Mouse (Mus musculus) cerebellum, adult (tissue): ENCODE measurements around the gene Tbc1d8.

Experiments used
- ATAC-seq: cut with Nextera tagmentation; 2 replicates; pipeline ENCODE4 v1.9.2; 2017; ENCODE audit warnings: mild to moderate bottlenecking, moderate library complexity, mixed read lengths; ENCODE audit not compliant: insufficient number of reproducible peaks, low FRiP score, low TSS enrichment

Gene Tbc1d8

DNA sequence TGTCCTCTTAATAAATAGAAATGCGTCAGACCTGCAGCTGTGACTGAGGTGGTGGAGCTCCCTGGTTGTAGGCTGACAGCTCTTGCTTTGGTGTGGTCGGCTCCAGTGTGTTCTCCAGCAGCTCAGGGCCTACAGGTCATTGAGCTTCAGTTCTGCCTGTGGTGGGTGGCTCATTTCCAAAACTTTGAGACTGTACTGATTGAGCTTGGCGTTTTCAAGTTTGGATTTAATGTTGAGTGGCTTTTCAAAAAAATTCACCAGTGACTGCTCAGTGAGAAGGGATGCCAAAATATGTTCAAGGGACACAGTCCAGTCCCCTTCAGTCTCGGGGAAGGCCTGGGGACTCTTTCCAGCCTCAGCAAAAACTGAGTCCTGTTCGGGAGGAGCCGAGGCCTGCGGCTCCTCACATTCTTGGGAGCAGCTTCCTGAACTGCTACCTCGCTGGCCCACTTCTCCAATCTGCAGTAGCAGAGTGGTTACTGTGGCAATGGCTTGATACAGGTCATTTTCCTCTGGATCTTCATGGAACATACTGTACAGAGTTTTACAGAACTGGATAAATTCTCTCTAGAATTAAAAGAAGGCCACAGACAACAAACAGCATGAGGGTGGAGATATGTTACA, 106.2 kb downstream of the Tbc1d8 start:
- ATAC-seq, result no peak

DNA sequence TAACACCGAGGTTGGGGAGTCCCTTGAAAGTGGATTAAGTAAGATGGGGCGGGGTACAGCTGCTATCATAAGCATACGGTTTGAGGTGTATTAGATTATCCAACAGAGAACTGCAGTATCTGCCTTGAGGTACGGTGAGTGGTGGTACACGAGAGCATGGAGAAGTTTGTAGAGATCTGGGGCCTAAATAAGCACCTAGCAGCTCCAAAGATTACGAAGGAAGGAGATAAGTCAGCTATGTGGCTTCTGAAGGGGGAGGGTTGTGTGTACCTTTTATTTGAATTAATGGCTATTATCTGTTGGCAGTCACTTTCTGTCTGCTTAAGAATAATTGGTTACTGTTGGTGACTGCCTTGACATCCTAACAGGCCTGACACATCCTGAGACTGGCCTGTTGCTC, 108.1 kb downstream of the Tbc1d8 start:
- ATAC-seq, result no peak

DNA sequence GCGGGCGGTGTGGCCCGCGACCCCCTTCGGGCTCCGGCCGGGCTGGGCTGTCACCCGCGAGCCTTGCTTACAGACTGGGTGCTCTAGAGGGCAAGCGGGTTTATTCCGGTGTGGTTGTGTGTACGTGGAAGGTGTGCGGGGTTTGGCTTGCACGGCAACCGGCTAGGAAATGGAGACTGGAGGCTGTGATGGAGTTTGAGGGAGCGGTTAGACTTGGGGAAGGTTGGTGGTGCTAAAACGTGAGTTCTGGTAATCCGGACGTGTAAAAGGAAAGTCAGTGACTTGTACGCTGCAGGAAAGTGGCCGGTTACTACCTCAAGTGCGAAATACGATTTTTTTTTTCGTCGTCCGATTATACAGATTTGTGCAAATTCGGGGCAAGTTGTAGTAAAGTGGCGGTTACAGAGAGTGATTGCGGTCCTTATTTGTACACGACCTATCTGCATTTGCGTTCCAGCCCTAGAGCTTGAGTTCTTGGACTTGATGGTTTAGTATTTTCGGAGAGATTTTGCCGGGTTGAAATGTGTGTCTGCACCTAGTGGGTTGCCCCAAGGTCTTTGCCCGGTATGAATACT, 110.2 kb downstream of the Tbc1d8 start:
- ATAC-seq, result no peak

DNA sequence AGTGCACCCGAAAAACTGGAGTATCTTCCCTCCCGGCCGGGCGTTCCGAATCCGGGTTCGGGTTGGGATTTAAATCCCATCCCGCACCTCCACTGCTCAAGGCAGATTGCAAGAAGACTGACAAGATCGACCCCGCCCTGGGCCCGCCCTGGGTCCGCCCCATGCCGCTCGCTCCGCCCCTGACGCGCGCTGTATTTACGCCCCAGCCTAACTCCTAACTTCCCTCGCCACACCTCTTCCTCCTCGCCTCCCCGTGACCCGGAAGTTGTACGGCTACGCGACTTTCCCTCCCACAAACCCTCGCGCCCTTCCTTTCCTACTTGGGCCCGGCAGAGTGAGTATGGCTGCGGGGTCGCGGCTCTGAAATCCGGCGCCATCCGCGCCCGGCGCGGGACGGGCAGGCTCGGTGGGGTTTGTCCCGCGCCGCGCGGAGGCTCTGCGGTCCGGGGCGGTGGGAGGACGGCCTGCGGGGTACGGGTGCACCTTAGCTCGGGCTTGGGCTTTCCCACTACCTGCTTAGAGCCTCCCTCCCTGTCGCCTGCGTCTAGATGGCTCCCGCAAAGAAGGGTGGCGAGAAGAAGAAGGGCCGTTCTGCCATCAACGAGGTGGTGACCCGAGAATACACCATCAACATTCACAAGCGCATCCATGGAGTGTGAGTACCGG, 110.8 kb downstream of the Tbc1d8 start, which contains the start of gene Rpl31:
Rpl31 (plus strand) TSS at position 242 of the 666 bp plus-strand sequence.
- peak; percentile 97 for ATAC-seq

DNA sequence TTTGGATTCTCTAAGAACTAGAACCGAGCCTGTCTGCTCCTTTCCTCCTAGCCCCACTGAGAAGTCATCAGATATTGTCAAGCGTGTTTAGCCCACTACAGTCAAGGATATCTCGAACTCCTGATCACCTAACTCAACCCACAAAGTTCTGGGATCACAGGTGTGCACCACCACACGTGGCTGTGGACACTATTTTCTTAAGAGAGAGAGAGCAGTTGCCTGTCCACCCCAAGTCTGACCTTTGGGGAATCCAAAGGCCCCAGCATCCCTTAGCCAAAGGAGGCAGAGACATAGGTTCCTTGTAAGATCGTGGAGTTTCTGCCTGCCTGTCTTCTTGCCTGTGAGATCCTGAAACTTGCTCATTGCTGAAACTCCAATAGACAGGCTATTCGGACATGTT, 111.5 kb downstream of the Tbc1d8 start:
- peak; percentile 11; the same call in 1 of the 2 replicates for ATAC-seq

DNA sequence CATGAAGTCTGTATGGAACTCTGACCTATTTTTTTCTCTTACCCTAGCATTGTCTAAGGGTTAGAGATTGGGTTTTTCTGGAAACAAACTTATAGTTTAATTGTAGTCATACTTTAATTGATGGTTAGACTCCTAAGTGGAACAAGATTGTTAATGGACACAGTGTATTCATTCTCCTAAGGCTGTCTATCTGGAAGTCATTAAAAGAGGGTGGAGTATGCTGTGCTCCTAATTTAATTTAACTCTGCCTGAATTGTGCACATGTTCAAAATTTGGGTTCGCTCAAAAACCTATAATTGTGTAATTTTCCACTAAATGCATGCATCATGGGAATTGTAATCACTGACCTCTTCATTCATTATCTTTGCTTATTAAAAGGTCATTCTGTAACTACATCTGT, 113.0 kb downstream of the Tbc1d8 start:
- no peak for ATAC-seq

DNA sequence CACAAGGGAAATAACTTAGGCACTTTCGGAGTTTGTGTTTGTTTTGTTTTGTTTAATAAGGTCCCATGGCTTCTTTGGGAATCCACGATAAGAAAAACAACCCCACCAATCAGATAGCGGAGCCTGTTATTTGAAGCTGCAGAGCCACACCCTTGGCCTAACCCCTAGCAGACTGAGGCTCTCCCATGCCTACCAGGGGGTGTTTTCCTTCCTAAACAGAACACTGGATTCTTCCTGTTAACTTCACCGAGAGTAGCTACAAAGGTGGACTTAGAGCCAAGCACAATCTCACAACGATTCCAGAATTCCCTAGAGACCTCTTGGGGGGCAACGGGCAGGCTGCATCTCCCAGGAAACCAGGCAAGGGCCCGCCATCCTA, 116.1 kb downstream of the Tbc1d8 start:
- no peak for ATAC-seq

DNA sequence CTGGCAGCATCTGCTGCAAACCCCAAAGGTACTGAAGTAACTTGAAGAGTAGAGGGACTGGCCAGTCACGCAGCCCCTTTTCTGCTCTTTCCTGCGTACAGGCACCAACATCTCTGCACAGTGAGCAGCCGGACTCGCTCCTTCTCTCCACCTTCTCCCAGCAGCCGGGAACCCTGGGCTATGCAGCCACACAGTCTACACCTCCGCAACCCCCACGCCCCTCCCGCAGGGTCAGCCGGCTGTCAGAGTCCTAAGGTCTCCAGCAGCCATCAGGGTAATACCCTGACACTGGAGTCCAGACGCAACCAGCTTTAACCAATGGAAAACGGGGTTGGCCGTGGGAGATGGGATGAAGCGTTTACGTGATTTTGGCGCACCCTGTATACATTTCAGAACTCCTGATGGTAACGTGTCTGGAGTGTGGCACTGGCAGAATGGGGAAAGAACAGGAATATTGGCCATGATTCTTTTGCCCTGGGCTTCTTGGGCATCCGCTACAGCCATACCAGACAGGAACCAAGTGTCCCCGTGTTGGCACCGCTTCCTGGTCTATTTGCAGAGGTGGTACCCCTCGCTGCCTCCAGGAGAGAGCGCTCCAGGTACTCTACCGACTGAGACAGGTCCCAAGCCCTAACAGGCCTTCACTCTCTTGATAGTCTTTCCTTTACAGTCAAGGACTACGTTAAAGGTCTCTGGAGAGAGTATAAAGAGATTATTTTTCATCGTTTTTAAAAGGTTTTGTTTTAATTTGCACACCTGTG, 116.6 kb downstream of the Tbc1d8 start:
- ATAC-seq, result 0 out of 2 replicates have a peak, but pooled peaks have one; percentile 36

DNA sequence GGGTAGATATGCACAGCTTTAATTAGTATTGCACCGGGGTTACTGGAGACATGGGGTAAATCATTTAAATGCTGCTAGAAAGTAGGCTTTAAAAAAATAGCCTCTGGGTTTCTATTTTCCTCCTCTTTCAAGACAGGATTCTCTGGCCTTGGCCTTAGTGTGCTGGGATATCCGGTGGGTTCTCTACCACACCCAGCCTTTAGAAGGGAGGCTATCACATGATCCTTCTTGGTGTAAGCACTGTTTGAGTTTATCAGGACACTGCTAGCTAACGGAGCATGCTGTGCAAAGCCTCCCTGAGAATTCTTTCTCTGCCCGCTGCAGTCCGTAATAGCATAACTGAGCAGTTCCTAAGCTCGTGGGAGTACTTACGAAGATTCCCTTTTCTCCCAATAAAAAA, 129.1 kb downstream of the Tbc1d8 start:
- ATAC-seq, result no peak

DNA sequence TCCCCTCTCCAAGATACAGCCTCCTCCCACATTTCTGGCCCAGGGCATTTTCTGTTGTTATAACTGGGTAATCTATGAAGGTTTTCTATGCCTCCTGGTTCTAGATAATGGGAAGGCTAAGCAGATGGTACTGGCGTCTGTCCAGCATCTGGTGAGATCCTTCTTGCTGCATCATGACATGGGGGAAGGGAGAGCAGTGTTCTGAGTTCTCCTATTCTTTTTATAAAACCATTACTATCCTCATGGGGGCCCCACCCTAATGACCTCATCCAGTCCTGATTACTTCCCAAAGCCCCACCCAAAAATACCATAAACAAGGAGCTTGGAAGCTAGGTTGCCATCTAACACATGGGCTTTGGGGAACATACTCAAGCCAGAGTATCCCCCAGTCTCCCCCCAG, 129.6 kb downstream of the Tbc1d8 start:
- peak; percentile 52; the same call in 1 of the 2 replicates for ATAC-seq

DNA sequence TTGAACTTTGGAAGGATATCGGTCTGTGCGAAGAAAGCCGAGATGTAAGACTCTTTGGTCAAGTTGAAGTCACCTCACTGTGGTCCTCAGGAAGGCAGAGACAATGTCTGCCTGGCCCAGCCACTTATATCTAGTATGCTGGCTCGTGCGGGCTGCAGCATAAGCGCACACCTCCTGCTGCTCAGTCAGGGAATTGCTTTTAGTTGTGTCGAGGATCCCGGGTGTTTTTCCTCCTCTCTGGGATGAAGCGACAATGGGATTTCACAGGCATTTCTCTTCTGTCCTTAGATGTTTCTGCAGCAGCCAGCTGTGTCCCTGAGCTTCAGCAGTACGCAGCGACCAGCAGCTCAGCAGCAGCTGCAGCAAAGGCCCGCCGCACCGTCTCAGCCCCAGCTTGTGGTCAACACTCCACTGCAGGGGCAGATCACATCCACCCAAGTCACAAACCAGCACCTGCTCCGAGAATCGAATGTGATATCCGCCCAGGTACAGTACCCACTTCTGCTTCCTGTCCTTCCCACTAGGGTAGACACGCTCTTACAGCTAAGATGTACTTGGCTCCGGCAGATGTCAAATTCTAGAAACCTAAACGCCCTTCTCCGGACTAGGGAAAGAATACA, 133.5 kb downstream of the Tbc1d8 start:
- no peak for ATAC-seq

DNA sequence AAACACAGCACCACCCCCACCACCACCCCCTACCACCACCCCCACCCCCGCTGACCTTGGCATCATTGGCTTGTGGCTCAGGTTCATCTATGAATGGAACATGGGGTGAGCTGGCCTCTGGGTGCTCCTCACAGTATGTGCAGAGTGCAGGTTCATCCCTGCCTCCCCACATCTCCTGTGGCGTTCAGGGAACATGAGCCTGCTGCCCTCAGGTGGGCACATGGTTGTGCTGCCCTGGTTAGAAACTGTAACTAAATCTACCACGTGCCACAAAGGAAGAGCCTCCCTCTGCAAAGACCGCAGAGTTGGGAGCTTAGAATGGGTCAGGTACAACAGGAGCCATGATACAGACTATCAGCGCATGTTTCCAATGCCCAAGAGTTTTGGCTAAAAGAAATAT, 135.3 kb downstream of the Tbc1d8 start:
- ATAC-seq, result no peak

DNA sequence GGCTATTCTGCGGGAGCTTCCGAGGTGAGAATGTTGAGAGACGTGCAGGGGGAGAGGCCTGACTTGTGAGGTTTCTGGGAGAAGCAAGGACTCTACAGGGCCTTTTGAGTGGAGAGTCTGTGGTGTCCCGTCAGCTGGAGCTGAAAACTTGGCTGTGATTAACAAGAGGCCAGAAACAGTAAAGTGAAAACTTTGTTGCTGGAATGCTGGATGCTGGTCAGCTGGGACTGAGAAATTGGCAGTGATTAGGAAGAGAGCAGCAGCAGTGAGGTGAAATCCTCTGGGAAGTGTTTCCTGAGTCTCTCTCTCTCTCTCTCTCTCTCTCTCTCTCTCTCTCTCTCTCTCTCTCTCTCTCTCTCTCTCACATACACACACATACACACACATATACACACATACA, 136.7 kb downstream of the Tbc1d8 start:
- ATAC-seq, result no peak

DNA sequence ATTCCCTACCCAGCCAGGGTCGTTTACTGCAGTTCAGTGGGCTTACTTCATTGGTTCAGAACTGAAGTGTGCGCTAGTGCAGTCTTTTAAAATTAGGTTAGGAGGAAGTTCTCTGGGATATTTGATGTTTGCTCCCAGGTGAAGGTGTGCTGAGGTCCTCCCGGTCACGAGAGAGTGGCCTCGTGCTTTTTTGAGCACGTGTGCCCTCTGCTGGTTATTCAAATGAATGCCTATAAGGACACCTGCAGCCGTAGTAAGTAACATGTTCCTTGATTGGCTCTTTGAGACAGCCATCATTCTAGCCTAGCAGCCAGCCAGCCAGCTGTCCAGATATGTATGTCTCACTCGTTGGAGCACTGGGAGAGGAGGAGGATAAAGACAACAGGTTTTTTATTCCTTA, 137.9 kb downstream of the Tbc1d8 start:
- peak; percentile 78 for ATAC-seq

DNA sequence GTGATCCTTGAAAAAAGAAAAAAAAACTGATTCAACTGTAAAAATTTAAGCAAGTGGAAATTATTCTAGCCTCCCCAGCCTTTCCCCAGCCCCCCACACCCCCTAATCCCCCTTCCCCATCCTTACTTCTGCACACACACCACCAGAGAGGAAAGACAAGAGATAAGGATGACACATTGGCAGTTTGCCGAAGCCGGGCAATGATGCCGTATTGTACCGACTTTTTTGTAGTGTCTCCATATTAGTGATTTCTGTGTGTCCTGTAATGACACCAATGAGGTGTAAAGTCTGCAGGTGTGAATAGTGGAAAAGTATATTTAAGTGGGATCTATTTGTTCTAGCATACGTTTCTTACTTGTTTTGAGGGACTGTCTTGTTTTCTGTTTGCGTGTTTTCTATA, 138.4 kb downstream of the Tbc1d8 start:
- ATAC-seq, result no peak

DNA sequence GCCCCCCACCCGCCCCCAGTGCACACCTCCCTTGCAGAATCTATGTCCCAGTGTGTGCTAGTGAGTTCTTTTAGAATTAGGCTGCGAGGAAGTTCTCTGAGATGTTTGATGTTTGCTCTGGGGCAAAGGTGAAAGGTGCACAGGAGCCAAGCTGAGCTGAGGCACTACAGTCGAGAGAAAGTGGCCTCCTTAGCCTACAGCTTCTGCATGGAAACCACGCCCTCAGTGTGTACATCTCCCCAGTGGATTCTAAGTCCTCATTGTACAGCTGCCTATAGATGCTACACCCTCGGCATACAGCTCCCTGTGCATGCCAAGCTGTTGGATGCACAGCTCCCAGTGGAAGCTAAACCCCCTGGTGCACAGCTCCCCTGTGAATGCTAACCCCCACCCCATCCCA, 139.1 kb downstream of the Tbc1d8 start:
- ATAC-seq, result no peak

DNA sequence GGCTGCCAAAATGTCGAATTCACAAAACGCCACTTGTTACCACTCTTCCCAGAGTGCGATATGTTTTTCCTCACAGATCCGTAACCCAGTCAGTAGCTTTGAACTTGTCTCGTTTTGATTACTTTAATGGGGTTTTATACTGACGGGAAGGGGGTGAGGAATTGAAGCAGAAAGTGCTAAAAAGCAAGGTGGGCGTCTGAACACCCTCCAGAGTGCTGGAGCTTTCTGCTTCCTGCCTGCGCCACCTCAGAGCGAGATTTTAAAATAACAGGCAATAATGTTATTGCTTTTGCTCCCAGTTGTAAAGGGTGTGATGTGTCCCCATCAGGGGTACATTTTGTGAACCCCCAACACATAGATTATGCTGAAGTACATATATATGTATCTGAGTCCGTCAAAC, 139.7 kb downstream of the Tbc1d8 start:
- no peak for ATAC-seq

DNA sequence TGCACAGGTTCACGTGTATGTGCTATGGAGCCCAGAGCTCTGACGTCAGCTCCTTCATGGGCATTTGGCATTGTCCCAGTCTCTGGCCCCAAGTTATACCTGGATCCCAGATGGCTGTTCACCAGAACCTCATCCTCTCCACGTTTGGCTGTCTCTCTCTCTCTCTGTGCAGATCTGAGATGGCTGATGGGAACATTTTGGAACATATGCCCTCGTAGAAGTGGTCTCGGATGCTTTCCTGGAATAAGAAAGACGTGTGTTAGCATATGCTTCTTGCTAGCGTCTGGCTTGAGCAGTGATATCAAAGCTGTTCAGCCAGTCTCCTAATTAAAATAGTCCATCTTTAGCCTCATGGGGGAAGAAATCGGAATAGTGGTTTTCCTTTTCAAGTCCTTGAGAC, 141.8 kb downstream of the Tbc1d8 start:
- ATAC-seq, result no peak

DNA sequence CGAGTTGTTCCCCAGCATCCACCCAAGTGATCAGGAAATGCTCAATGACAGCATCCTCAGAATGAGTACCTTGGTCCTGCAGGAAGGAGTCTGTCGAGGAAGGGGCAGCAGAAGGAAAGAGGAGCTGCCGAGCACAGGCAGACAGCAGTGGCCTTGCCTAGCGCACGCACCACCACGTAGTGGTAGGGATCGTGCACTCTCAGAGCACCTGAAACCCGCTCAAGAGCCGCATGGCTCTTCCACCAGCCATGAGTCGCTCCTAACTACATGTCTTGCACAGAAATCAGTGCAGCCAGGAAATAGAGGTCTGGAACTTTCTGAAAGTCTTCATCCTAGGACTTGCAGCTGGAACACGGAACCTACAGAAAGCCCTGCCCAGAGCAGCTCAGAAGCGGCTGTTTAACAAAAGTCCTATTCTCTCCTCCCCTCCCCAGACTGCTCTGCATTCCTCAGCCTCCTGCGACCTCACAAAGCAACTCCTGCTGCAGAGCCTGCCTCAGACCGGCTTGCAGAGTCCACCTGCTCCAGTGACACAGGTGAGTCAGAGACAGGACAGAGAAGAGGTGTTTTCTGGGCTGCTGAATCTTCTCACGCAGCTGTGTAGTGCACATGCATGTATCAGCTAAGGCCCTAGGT, 142.9 kb downstream of the Tbc1d8 start:
- ATAC-seq, result no peak

DNA sequence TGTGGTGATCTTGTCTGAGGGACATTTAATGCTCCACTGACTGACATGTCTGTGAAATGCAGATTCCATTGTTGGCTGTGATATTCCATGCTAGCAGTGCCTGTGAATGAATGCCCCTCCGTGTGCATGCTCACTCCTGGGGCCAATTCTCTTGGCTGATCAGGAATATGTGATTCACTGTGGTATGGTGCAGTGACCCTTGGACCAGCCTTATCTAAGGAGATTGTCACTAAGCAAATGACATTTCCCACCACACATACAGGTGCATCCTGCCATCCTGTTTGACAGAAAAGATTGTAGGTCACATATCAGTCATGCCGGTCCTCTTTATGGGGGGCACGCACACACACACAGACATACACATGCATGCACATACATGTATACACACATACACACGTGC, 146.1 kb downstream of the Tbc1d8 start:
- no peak for ATAC-seq
